Mouse (Mus musculus): ENCODE results near the gene Arhgap27. TPM values are rescaled to one million over a fixed set of nuclear protein-coding genes. Genes with fewer than 3 reads are reported as not detected.
"Not testable (repeated sequence)": the region's sequence is repeated elsewhere in the genome, so short reads cannot be mapped to it uniquely, and the experiment has no call there.

The Arhgap27 gene
- total RNA-seq, 2 experiments from 2014 or later, result 8.6 to 9.3 TPM

DNA sequence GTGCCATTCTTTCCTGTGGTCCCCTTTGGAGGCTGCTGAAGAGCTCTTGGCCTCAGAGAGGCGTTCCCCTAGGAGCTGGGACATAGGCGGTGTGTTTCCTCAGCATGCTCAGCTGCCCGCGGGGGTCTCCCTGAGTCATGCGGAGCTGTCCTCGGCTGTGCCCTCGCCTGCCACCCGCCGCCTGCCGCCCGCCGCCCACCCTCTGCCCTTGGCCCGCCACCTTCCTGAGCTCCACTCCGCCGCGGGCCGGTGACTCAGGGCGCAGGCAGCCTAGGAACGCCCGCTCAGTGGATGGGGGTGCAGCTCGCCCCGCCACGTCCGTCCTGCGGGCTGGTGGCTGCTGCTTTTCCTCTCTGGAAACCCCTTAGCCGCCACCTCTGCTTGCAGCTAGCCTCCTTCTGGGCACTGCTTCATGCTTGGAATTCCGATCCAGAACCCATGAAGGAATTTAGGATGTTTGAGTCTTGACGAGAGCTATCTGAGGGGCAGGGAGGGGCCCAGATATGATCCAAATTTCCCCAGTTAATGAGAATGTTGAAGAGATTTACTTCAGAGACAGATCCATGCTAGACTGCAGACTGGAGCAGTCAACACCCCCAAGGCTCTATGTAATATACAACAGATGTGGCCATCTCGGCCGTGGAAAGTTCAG, 51.4 kb downstream of the Arhgap27 start:
- DNase-seq (ENCODE audit: extremely low spot score in 1 of 2, low spot score in 1 of 2), result no peak

DNA sequence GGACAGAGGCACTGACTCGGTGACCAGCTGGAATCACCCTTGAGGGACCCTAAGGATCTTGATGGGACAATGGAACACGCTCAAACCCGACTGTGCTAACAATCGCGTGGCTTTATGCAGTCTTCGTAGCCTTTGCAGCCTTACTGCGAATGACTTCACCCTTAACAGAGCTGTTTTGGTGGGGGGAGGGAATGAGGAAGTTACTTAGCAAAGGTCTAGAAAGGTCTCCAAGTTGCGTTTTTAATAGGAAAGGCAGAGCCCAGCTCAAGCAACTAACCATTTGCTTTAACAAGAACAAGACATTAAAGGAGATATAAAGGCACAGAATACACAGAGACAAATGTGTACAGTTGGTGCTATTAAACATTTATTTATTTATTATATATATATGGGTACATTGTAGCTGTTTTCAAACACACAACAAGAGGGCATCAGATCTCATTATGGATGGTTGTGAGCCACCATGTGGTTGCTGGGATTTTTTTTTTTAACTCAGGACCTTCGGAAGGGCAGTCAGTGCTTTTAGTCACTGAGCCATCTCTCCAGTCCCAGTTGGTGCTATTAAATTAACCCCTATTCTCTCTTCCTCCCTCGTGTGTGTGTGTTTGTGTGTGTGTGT, 53.4 kb downstream of the Arhgap27 start:
- no peak for DNase-seq (ENCODE audit: extremely low spot score in 1 of 2, low spot score in 1 of 2)

DNA sequence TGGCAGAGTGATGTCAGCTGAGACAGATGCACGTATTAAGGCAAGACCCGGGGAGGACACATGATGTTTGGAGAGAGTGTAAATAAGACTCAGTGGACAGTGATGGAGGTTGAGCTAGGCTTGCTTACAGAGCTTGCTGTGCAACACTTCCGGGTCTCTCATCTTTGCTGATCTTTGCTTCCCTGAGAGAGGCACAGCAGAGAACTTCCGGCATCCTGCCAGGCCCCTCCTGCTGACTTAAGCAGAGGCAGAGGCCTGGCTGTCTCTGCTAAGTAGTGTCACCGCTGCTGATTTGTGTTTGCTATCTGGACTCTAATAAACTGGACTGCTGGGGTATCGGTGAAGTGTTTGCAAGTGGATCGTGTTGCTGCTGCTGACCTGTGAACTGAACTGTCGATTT, 55.6 kb downstream of the Arhgap27 start:
- DNase-seq (ENCODE audit: extremely low spot score in 1 of 2, low spot score in 1 of 2), result no peak

GRCm38 (mm10) chr11:103304525-103304924, 59.0 kb downstream of the Arhgap27 start:
- no peak for DNase-seq (ENCODE audit: extremely low spot score in 1 of 2, low spot score in 1 of 2)

DNA sequence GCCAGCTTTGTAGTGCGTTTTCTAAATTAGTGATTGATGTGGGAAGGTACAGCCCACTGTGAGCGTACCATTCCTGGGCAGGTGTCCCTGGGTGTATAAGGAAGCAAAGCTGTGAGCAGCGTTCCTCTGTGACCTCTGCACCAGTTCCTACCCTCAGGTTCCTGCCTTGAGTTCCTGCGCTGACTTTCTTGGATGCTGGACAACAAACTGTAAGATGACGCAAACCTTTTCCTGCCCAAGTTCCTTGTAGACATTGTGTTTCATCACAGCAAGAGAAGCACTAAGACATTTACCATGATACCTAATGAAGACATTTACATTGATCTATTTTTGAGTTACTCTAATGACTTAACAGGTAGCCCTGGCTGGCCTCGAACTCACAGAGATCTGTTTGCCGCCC, 68.7 kb downstream of the Arhgap27 start:
- DNase-seq (ENCODE audit: extremely low spot score in 1 of 2, low spot score in 1 of 2), result no peak

DNA sequence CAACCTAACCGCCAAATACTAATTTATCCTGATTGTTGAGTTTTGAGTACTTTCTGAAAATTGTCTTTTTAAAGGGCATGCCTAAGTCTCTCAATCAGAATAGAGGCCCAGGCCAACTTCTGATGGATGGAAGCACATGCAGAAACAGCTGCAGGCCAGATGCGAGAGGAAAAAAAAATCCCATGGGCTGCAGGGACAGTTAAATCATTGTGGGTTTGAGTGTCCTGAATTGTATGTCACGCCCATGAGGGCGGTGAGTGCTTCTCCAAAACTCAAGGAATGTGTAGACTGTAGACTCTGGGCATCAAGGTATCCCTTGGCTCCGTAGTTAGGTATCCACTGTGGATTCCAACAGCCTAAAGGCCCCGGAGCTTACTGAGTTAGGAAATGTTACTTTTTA, 69.4 kb downstream of the Arhgap27 start:
- DNase-seq (ENCODE audit: extremely low spot score in 1 of 2, low spot score in 1 of 2), result no peak

- DNase-seq (ENCODE audit: extremely low spot score in 1 of 2, low spot score in 1 of 2), result no peak
Observed at GRCm38 (mm10) chr11:103292890-103293287, 70.6 kb downstream of the Arhgap27 start.

GRCm38 (mm10) chr11:103292152-103292889, 71.2 kb downstream of the Arhgap27 start:
- DNase-seq (ENCODE audit: extremely low spot score in 1 of 2, low spot score in 1 of 2), result no peak

- not testable (repeated sequence) for DNase-seq (ENCODE audit: extremely low spot score in 1 of 2, low spot score in 1 of 2)
Observed at GRCm38 (mm10) chr11:103290841-103291240, 72.7 kb downstream of the Arhgap27 start.

DNA sequence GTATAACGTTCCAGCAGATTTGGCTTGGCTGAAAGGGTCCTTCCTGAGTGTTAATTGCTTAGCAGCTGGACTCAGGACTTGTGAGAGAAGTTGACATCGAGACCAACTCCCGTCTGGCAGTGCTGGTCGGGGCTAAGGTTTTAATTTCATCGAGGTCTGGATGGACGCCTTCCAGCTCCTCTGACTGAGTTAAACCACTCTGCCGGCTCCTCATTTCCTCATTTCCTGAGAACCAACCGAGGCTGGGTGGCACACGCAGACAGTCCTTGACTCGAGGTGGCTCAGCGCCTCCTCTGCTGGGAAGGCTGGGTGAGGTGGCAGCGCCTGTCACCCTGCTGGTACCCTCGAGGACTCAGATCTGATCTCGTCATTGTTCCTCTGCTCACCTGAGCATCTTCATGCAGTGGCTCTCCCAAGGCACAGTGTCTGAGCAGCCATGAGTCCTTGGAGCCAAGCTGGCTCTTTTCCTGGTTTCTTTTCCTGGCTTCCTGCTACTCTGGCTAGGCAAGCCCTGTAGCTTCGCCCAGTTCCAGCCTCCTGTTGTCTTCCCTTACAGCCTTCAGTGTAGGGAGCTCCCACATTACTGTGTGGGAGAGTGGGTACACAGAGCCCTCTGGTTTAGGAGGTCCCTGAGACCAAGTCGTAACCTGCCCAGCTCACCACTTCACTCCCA, 75.1 kb downstream of the Arhgap27 start:
- no peak for DNase-seq (ENCODE audit: extremely low spot score in 1 of 2, low spot score in 1 of 2)

DNA sequence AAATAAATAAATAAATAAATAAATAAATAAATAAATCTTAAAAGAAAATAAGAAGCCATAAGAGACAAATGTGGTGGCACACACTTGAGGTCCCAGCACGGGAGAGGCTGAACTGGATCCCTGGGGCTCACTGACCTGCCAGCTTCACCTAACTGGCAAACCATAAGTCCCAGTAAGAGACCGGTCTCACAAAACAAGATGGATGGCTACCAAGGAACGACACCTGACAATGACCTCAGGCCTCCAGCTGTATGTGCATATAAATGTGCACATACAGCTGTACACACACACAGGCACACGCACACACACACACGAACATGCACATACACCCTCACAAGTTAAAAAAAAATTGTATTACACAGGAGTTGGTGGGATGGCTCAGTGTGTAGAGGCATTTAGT, 76.6 kb downstream of the Arhgap27 start:
- DNase-seq (ENCODE audit: extremely low spot score in 1 of 2, low spot score in 1 of 2), result no peak

- no peak for DNase-seq (ENCODE audit: extremely low spot score in 1 of 2, low spot score in 1 of 2)
Observed at GRCm38 (mm10) chr11:103285951-103286350, 77.5 kb downstream of the Arhgap27 start.

DNA sequence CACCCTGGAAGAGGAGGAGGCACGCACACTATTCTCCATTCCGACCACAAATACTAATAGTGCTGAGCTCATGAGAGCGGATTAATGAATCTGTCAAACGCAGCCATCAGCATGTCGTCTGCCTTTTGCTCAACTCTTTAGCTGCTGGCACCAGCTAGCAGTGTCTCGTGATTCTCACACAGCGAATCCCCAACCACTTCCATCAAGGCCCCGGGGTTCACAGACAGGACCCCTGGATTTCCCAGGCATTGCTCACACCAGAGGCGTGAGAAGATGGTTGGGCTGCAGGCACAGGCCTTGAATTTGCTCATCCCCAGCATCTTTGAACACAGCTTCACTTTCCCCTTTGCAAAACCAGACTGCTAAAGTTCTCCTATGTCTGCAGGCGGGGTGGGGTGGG, 78.2 kb downstream of the Arhgap27 start:
- DNase-seq (ENCODE audit: extremely low spot score in 1 of 2, low spot score in 1 of 2), result no peak

DNA sequence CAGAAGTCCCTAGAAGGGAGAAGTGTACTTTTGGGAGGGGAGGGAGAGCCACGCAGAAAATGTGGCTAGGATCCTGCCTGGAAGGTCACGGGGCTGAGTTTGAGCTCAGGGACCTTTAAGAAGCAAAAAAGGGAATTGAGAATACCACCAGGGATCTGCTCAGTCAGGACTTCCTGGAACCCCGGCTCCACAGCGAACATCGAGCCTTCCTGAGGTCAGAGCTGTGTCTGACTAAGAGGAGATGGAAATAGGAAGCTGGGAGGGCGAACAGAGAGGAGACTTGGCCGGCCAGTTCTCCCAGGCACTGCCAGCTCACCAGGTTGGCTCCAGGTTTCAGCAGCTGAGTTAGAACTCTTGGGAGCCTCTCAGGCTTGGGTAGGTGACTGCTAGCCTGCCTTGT, 81.7 kb downstream of the Arhgap27 start:
- DNase-seq (ENCODE audit: extremely low spot score in 1 of 2, low spot score in 1 of 2), result no peak

Other genes with a start within 250 kb of the Arhgap27 start
- gene Hexim1, start 247.5 kb downstream of the Arhgap27 start, total RNA-seq (2021), result 10 to 100 TPM; 52.3 to 53.3 TPM
- 10 to 100 TPM; 13.2 to 14.7 TPM for gene Hexim2, start 231.3 kb downstream of the Arhgap27 start, total RNA-seq (2021)
- 100 to 1,000 TPM; 127 to 147 TPM for gene Fmnl1, start 192.6 kb downstream of the Arhgap27 start, total RNA-seq (2021)
- gene 1700023F06Rik, start 155.1 kb downstream of the Arhgap27 start, total RNA-seq (2021), result 1 to 10 TPM; 1.1 to 1.5 TPM
- gene Spata32, start 145.3 kb downstream of the Arhgap27 start, total RNA-seq (2021), result 1 to 10 TPM in 1 of 2 experiments, under 1 TPM in 1; 0.81 to 1.7 TPM
- gene Map3k14, start 96.2 kb downstream of the Arhgap27 start, total RNA-seq (2021), result 1 to 10 TPM; 3.0 to 3.7 TPM
- gene Plekhm1, start 49.0 kb upstream of the Arhgap27 start, total RNA-seq (2021), result 10 to 100 TPM; 16.4 to 17.6 TPM
- not detected for gene Lrrc37a, start 140.9 kb upstream of the Arhgap27 start, total RNA-seq (2021)